Mouse (Mus musculus) midbrain, embryonic 13.5 days (tissue): Measurements from ENCODE around the gene Aldh8a1. TPM values are rescaled to one million over a fixed set of nuclear protein-coding genes. Genes with fewer than 3 reads are reported as not detected.

Source experiments
- ATAC-seq: fragments of 200-750 bp; cut with Nextera tagmentation; 2 replicates; pipeline ENCODE4 v1.8.0; 2017; ENCODE audit warnings: mild to moderate bottlenecking, moderate TSS enrichment, moderate library complexity
- H3K27ac ChIP-seq: fragments of 300-500 bp; sonication (generic); 2 replicates; pipeline ENCODE4 v1.5.1; 2015; ENCODE audit warnings: inconsistent platforms, mild to moderate bottlenecking, moderate library complexity
- H3K27me3 ChIP-seq: fragments of 300-500 bp; sonication (generic); 2 replicates; pipeline ENCODE4 v1.6.1; 2015; ENCODE audit warnings: mild to moderate bottlenecking, inconsistent platforms
- H3K36me3 ChIP-seq: fragments of 300-500 bp; sonication (generic); 2 replicates; pipeline ENCODE4 v1.6.1; 2015; ENCODE audit warnings: mild to moderate bottlenecking, inconsistent platforms
- H3K4me1 ChIP-seq: fragments of 300-500 bp; sonication (generic); replicated peaks from 2 replicates; pipeline ENCODE4 v1.6.1; 2015; ENCODE audit warnings: inconsistent platforms
- H3K4me2 ChIP-seq: fragments of 300-500 bp; sonication (generic); replicated peaks from 2 replicates; pipeline ENCODE4 v1.6.1; 2015; ENCODE audit warnings: moderate library complexity, mild to moderate bottlenecking, inconsistent platforms
- H3K4me3 ChIP-seq: fragments of 300-500 bp; sonication (generic); replicated peaks from 2 replicates; pipeline ENCODE4 v1.5.1; 2015; ENCODE audit warnings: mild to moderate bottlenecking, inconsistent platforms
- H3K9ac ChIP-seq: fragments of 300-500 bp; sonication (generic); replicated peaks from 2 replicates; pipeline ENCODE4 v1.6.1; 2015; ENCODE audit warnings: mild to moderate bottlenecking, inconsistent platforms
- H3K9me3 ChIP-seq: fragments of 300-500 bp; sonication (generic); 2 replicates; pipeline ENCODE4 v1.6.1; 2016; ENCODE audit warnings: mild to moderate bottlenecking, inconsistent platforms
- WGBS: fragments of 180-500 bp; shearing (Covaris S2); methylation state at CpG from one replicate; pipeline ENCODE4 v1.1.7; 2015; 5-methylcytosine and 5-hydroxymethylcytosine counted together
- polyA plus RNA-seq: library from polyadenylated mRNA; unstranded; fragments of >200 nt; fragmentation: Nextera tagmentation; extraction: Ambion mirVana; gene quantifications from 2 replicates; pipeline ENCODE4 v1.2.1, GENCODE M21; 2015

The Aldh8a1 gene
- polyA plus RNA-seq, 1 experiment from 2014 or later = 0.17 TPM

DNA sequence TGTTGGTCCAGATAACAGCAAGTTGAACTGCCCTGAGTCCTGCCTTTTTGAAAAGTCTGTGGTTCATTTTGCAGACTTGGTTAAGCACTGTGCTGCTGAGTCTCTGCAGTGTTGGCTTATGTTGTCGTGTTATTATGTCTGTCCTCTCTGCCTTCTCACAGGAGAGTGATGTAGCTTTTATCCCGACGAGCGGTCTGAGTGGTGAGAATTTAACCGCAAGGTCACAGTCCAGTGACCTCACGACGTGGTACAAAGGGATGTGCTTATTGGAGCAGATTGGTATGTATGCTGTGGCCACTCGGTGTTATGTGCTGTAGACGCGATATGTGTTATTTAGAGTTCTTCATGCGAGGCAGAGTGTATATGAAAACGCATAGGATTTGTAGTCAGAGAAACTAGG, 25.3 kb upstream of the Aldh8a1 start:
- H3K27ac ChIP-seq = no peak overlapping the region
- no peak overlapping the region for H3K4me2 ChIP-seq
- no peaks in the 10 kb centered on the region for H3K9me3 ChIP-seq
- no peak overlapping the region for H3K4me3 ChIP-seq
- no peaks in the 10 kb centered on the region for H3K4me1 ChIP-seq
- H3K36me3 ChIP-seq = peaks cover 71% of the 10 kb centered on the region
- WGBS = 53% methylated on average over 12 of the region's 12 CpGs
- no peak overlapping the region for H3K9ac ChIP-seq
- ATAC-seq = no peak
- no peaks in the 10 kb centered on the region for H3K27me3 ChIP-seq

DNA sequence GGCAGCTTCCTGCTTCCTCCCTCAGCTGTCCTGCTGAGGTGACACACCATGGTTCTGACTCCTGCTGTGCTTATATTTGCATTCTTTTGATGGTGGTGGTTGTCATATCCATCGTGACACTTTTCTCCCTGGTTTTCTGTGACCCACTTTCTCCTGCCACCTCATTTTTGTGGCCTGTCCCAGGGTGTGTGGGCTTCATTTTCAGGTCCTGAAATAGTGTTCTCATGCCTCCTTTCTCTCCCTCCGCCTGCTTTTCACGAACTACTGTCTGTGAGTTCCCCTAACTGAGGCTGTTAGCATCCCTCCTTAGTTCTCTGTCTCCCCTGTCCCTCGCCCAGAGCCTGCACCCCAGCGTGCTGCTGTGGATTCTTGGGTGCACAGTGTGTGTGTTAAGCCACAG, 23.2 kb upstream of the Aldh8a1 start:
- Histone ChIP-seq H3K9me3 (no peaks in the 10 kb centered on the region), H3K4me2 (no peak overlapping the region), H3K36me3 (peaks cover 76% of the 10 kb centered on the region), H3K9ac (no peak overlapping the region), H3K4me3 (no peak overlapping the region), H3K27ac (no peak overlapping the region), H3K4me1 (no peaks in the 10 kb centered on the region), H3K27me3 (no peaks in the 10 kb centered on the region)
- 75% methylated on average over 5 of the region's 5 CpGs for WGBS
- ATAC-seq = no peak

DNA sequence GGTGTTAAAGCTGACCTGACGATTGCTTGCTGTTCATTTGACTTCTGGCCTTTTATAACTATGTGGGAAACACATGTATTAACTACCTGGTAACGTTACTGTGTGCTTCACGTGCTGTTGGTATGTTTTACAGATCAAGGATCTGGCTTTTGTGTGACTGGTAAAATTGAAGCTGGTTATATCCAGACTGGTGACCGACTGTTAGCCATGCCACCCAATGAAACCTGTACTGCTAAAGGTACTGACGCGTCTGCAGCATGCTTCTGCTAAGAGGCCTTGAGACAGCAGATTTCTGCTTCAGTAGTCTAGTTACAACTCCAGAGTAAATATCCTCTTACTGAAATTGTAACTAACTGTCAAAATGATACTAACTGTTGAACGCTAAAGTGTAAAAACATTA, 22.6 kb upstream of the Aldh8a1 start:
- no peak overlapping the region for H3K4me2 ChIP-seq
- H3K9me3 ChIP-seq = no peaks in the 10 kb centered on the region
- H3K27ac ChIP-seq = no peak overlapping the region
- H3K4me1 ChIP-seq = no peaks in the 10 kb centered on the region
- WGBS = 95% methylated on average over 7 of the region's 7 CpGs
- ATAC-seq = no peak
- peaks cover 78% of the 10 kb centered on the region for H3K36me3 ChIP-seq
- no peak overlapping the region for H3K4me3 ChIP-seq
- no peak overlapping the region for H3K9ac ChIP-seq
- H3K27me3 ChIP-seq = no peaks in the 10 kb centered on the region

DNA sequence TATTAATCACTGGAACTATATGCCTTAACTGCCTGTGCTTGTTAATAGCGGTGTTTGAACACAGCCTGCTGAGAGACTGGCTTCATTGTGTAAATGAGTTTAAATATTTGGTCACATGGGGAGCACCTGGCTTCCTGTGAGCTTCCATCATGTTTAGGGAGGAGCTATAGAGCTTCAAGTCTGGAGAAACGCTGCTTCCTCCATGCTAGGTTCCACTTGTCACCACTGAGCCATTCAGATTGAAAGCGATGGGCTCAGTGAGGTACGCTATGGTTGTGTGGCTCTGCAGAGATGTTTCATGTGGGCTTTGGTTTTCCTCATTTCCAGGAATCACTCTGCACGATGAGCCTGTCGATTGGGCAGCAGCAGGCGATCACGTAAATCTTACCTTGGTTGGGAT, 19.1 kb upstream of the Aldh8a1 start:
- no peak overlapping the region for H3K9ac ChIP-seq
- H3K27ac ChIP-seq = no peak overlapping the region
- ATAC-seq = no peak
- no peaks in the 10 kb centered on the region for H3K9me3 ChIP-seq
- no peak overlapping the region for H3K4me2 ChIP-seq
- no peaks in the 10 kb centered on the region for H3K4me1 ChIP-seq
- H3K36me3 ChIP-seq = peaks cover 71% of the 10 kb centered on the region
- H3K4me3 ChIP-seq = no peak overlapping the region
- WGBS = 93% methylated on average over 8 of the region's 8 CpGs
- H3K27me3 ChIP-seq = no peaks in the 10 kb centered on the region

DNA sequence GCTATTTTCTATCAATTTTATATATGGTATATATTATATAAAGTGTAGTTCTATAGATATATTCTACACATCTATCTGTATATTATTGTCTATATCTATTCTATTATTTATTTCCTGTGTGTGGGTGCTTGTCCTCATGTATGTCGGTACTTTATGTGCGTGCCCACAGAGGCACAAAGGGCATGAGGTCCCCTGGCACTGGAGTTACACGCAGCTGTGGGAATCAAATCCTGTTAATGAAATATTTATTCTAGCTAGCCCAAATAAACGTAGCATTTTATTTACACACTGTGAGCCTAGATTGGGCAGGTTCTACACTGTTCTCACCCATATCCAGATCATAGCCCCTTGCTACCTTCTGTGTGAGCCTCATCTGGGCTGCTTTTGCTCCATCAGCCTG, 18.0 kb upstream of the Aldh8a1 start:
- no peak for ATAC-seq
- Histone ChIP-seq H3K4me1 (no peaks in the 10 kb centered on the region), H3K27me3 (no peaks in the 10 kb centered on the region), H3K4me3 (no peak overlapping the region), H3K27ac (no peak overlapping the region), H3K9ac (no peak overlapping the region), H3K36me3 (peaks cover 68% of the 10 kb centered on the region), H3K9me3 (no peaks in the 10 kb centered on the region), H3K4me2 (no peak overlapping the region)
- WGBS = 96% methylated on average over 4 of the region's 4 CpGs

DNA sequence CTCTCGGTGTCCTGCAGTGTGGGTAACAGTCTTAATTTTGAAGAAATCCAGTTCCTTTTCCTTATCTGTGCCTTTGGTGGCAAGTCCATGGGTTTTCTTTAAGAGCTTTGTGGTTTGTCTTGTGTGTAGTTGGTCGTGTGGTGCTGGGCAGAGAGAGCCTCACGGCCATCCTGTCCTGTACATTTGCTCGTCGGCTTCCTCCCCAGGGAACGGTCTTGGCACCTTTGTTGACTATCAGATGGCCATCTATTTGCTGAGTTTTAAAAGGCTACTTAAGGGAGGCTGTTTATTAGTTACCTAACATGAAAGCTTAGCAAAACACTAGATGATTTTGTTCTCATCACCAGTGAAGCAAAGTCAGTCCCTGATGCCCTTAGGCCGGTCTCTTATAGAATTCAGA, 15.2 kb upstream of the Aldh8a1 start:
- Histone ChIP-seq H3K27ac (no peak overlapping the region), H3K9ac (no peak overlapping the region), H3K4me3 (no peak overlapping the region), H3K4me2 (no peak overlapping the region), H3K27me3 (no peaks in the 10 kb centered on the region), H3K9me3 (no peaks in the 10 kb centered on the region), H3K36me3 (peaks cover 71% of the 10 kb centered on the region), H3K4me1 (no peaks in the 10 kb centered on the region)
- WGBS = 92% methylated on average over 7 of the region's 7 CpGs
- no peak for ATAC-seq

DNA sequence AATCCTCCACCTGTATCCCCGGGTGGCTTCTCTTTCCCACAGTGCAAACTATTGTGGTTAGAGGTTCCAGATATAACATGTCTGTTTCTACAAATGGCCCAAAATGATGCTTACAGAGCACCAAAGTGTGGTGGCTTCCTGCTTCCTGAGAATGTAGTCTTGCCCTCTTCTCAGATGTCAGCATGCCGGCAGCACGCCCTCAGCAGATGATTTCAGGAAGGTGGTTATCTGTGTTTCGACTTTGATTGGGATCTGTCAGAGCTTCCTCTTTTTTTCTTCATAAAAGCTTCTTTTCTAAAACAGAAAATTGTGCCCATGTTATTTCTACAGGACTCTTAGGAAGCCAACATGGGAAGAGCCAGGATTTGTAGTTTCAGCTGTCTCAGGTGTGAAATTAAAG, 13.8 kb upstream of the Aldh8a1 start:
- H3K36me3 ChIP-seq = peaks cover 72% of the 10 kb centered on the region
- H3K4me3 ChIP-seq = no peak overlapping the region
- H3K27ac ChIP-seq = no peak overlapping the region
- no peaks in the 10 kb centered on the region for H3K4me1 ChIP-seq
- H3K4me2 ChIP-seq = no peak overlapping the region
- ATAC-seq = no peak
- H3K9me3 ChIP-seq = no peaks in the 10 kb centered on the region
- WGBS = 92% methylated on average over 4 of the region's 4 CpGs
- no peak overlapping the region for H3K9ac ChIP-seq
- H3K27me3 ChIP-seq = no peaks in the 10 kb centered on the region

DNA sequence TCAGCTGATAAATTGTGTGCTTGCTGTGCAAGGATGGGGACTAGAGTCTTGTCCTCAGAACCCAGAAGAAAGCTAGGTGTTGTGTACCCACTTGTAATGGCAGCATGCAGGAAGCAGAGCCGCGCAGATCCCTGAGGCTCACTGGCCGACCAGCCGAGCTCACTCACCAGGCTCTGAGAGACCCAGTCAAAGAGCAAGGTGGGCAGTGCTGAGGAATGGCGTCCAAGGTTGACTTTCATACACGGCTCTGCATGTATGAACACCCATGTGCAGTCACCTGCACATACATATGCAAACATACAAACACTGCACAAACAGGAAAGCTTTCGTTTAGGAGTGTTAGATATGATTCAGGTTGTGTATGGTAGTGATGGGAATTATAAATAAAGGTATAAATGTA, 12.1 kb upstream of the Aldh8a1 start:
- H3K36me3 ChIP-seq = peaks cover 77% of the 10 kb centered on the region
- H3K27ac ChIP-seq = no peak overlapping the region
- WGBS = 93% methylated on average over 7 of the region's 7 CpGs

DNA sequence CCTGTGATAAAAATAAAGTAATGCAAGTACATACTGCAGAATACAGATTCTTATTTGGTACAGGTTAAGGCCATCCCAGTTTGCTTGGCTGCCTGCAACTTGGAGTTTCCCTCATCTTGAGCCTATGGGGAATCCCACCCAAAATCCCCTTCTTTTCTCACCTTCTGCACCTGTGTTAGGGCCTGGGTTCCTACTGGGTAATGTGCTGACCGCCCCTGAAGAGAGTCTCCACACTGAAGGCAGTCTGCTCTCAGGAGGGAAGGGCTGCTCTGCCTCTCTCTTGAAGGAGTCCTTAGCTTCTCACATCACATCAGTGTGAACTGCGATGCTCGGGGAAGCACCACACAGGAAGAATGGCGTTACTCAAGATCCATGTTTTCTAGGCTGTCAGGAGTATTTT, 11.2 kb upstream of the Aldh8a1 start:
- Histone ChIP-seq H3K9ac (no peak overlapping the region), H3K36me3 (peaks cover 79% of the 10 kb centered on the region), H3K9me3 (no peaks in the 10 kb centered on the region), H3K27ac (no peak overlapping the region), H3K4me2 (no peak overlapping the region), H3K4me1 (no peaks in the 10 kb centered on the region), H3K4me3 (no peak overlapping the region), H3K27me3 (no peaks in the 10 kb centered on the region)
- no peak for ATAC-seq
- WGBS = 91% methylated on average over 4 of the region's 4 CpGs

More for the DNA sequence above, 12.1 kb upstream of the Aldh8a1 start:
- Histone ChIP-seq H3K4me2 (no peak overlapping the region), H3K4me3 (no peak overlapping the region), H3K9ac (no peak overlapping the region), H3K27me3 (no peaks in the 10 kb centered on the region), H3K9me3 (no peaks in the 10 kb centered on the region), H3K4me1 (no peaks in the 10 kb centered on the region)
- ATAC-seq = no peak

DNA sequence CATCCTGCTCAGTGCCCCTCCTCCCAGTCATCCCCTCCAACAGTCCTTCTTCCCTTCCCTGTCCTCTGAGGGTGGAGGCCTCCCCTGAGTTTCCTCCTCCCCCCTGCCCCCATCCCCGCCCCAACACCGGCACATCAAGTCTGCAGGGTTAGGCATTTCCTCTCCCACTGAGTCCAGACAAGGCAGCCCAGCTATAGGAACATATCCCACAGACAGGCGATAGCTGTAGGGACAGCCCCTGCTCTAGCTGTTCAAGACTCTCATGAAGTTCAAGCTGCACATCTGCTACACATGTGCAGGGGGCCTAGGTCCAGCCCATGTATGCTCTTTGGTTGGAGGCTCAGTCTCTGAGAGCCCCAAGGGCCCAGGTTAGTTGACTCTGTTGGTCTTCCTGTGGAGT, 10.6 kb upstream of the Aldh8a1 start:
- Histone ChIP-seq H3K27ac (no peak overlapping the region), H3K36me3 (peaks cover 75% of the 10 kb centered on the region), H3K9ac (no peak overlapping the region), H3K4me3 (no peak overlapping the region), H3K4me2 (no peak overlapping the region), H3K9me3 (no peaks in the 10 kb centered on the region), H3K4me1 (no peaks in the 10 kb centered on the region), H3K27me3 (no peaks in the 10 kb centered on the region)
- no peak for ATAC-seq
- 84% methylated on average over 3 of the region's 3 CpGs for WGBS

DNA sequence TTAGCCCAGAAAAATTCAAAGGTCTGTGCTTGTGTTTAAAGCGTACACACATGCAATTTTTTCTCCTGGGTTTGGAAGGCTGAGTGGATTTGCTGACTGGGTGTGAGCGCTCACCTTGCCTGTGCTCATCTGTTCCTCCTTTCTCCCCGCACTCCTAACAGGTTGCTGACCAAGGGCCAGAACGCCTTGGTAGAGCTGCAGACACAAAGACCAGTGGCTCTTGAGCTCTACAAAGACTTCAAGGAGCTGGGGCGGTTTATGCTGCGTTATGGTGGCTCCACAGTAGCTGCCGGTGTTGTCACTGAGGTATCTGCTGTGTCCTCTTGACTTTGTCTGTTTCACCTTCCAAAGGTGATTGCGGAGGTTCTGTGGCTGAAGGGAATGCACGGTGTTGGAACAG, 9.6 kb upstream of the Aldh8a1 start:
- H3K36me3 ChIP-seq = peaks cover 72% of the 10 kb centered on the region
- H3K4me3 ChIP-seq = no peak overlapping the region
- H3K9ac ChIP-seq = no peak overlapping the region
- no peak for ATAC-seq
- H3K9me3 ChIP-seq = no peaks in the 10 kb centered on the region
- H3K4me2 ChIP-seq = no peak overlapping the region
- H3K27ac ChIP-seq = no peak overlapping the region
- H3K27me3 ChIP-seq = no peaks in the 10 kb centered on the region
- no peaks in the 10 kb centered on the region for H3K4me1 ChIP-seq
- 94% methylated on average over 9 of the region's 9 CpGs for WGBS

DNA sequence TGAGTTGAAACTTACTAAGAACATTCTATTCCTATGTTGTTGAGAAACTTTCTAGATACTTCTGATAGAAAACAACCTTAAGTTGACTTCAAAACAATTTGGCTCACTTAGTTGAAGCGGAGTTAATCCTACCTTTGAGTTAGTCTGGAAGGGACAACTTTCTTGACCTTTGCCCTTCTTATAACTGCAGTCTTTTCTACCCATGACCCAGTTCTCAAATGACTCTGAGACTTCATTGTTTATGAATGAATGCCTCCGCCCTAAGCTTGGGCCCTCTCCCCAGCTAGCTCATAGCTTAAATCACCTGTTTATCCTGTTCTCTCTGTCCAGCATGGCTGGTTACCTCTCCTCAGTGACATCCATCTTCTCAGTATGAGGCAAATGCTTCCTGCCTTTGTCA, 7.5 kb upstream of the Aldh8a1 start:
- 47% methylated on average over 2 of the region's 2 CpGs for WGBS
- ATAC-seq = no peak

DNA sequence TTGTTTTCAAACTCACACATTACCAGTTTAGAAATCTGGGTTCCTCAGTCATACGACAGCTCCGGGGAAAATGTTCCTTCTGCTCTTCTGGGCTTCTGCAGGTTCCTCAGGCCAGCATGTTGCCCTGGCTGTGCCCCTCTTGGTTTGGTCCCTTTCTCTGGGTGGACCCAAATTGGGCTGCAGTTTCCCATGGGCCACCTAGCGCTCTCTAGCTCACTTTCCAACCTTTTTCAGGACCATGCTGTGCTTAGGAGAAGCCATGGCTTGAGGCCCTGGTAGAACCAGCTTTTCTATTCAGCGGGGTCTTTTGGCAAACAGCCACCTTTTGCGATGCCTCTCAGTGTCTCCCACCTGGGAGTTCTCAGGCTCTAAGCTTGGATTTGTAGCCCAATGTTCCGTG, 4.8 kb upstream of the Aldh8a1 start:
- ATAC-seq = no peak
- peaks cover 34% of the 10 kb centered on the region for H3K36me3 ChIP-seq
- WGBS = 97% methylated on average over 6 of the region's 6 CpGs

More for the DNA sequence above, 7.5 kb upstream of the Aldh8a1 start:
- Histone ChIP-seq H3K27me3 (no peaks in the 10 kb centered on the region), H3K9ac (no peak overlapping the region), H3K4me3 (no peak overlapping the region), H3K9me3 (no peaks in the 10 kb centered on the region), H3K4me2 (no peak overlapping the region), H3K36me3 (peaks cover 55% of the 10 kb centered on the region), H3K27ac (no peak overlapping the region), H3K4me1 (no peaks in the 10 kb centered on the region)

More for the DNA sequence above, 4.8 kb upstream of the Aldh8a1 start:
- Histone ChIP-seq H3K27me3 (no peaks in the 10 kb centered on the region), H3K4me3 (no peak overlapping the region), H3K27ac (no peak overlapping the region), H3K4me2 (no peak overlapping the region), H3K9me3 (no peaks in the 10 kb centered on the region), H3K4me1 (no peaks in the 10 kb centered on the region), H3K9ac (no peak overlapping the region)
